Mouse (Mus musculus): ENCODE data around the gene Fgd6.

- no peak for TF ChIP-seq GATA1 (IDR thresholded peaks at IDR 0.05; ENCODE audit: low read length)
- TF ChIP-seq TAL1 (IDR thresholded peaks at IDR 0.05; ENCODE audit: low read length), result no peak
These were observed 13.3 kb downstream of the Fgd6 start for GRCm38 (mm10) chr10:94049121-94049520.
